Mouse (Mus musculus) spleen, adult 2 months (tissue): ENCODE measurements around the gene Tpcn2. TPM values are rescaled to one million over a fixed set of nuclear protein-coding genes. Genes with fewer than 3 reads are reported as not detected.

Experiments used
- DNase-seq, 2 experiments: peaks; one replicate each; pipeline versions ENCODE4 v3.0.0 to v3.0.0-alpha.2; 2012 to 2021; ENCODE audit warnings: low spot score in 2 of 2, low read depth in 1 of 2
- H3K27ac ChIP-seq: fragments of 200-500 bp; 2 replicates; pipeline ENCODE4 v1.5.1; 2012; ENCODE audit warnings: low read length, inconsistent platforms; ENCODE audit not compliant: insufficient read depth
- H3K27me3 ChIP-seq: fragments of 200-500 bp; 2 replicates; pipeline ENCODE4 v1.6.1; 2012; ENCODE audit warnings: mild to moderate bottlenecking, moderate library complexity, low read length, inconsistent platforms; ENCODE audit not compliant: control insufficient read depth, insufficient read depth
- H3K36me3 ChIP-seq: fragments of 200-500 bp; 2 replicates; pipeline ENCODE4 v1.6.1; 2012; ENCODE audit warnings: mild to moderate bottlenecking, low read length, inconsistent platforms; ENCODE audit not compliant: control insufficient read depth, insufficient read depth
- H3K4me1 ChIP-seq: fragments of 200-500 bp; 2 replicates; pipeline ENCODE4 v1.6.1; 2011; ENCODE audit warnings: inconsistent platforms; ENCODE audit not compliant: control insufficient read depth, insufficient read depth, insufficient read length
- H3K4me3 ChIP-seq: fragments of 200-500 bp; 2 replicates; pipeline ENCODE4 v1.5.1; 2011; ENCODE audit warnings: mild to moderate bottlenecking, inconsistent platforms; ENCODE audit not compliant: insufficient read depth, insufficient read length; ENCODE audit errors: extremely low read depth
- CTCF ChIP-seq: fragments of 200-500 bp; IDR thresholded peaks from 2 replicates; pipeline ENCODE4 v1.5.1; 2011; ENCODE audit warnings: mild to moderate bottlenecking, inconsistent platforms; ENCODE audit not compliant: insufficient read depth, insufficient read length, insufficient replicate concordance; ENCODE audit errors: extremely low read depth
- POLR2A ChIP-seq: fragments of 200-500 bp; IDR thresholded peaks from 2 replicates; pipeline ENCODE4 v1.6.1; 2011; ENCODE audit warnings: low read depth, low read length, inconsistent platforms
- WGBS: fragments of 180-500 bp; shearing (Covaris S2); methylation state at CpG from one replicate; pipeline ENCODE4 v1.1.7; 2018; 5-methylcytosine and 5-hydroxymethylcytosine counted together
- polyA plus RNA-seq: library from polyadenylated mRNA; depleted of rRNA; stranded (reverse); fragments of >200 nt; gene quantifications from 2 replicates; pipeline ENCODE4 v1.2.3, GENCODE M21; 2012

The Tpcn2 gene
- polyA plus RNA-seq, 1 experiment, result 31.3 TPM

GRCm38 (mm10) chr7:145159283-145160240 lies 124.2 kb downstream of the Tpcn2 start:
- no peak overlapping the region for H3K27ac ChIP-seq
- TF ChIP-seq CTCF, result no peak
- no peak for TF ChIP-seq POLR2A
- WGBS, result 84% methylated on average over 13 of the region's 13 CpGs
- H3K4me1 ChIP-seq, result no peaks in the 10 kb centered on the region
- H3K27me3 ChIP-seq, result no peaks in the 10 kb centered on the region
- H3K36me3 ChIP-seq, result no peaks in the 10 kb centered on the region
- no peak overlapping the region for H3K4me3 ChIP-seq
- DNase-seq, result no peak

- H3K36me3 ChIP-seq, result no peaks in the 10 kb centered on the region
- no peaks in the 10 kb centered on the region for H3K4me1 ChIP-seq
- DNase-seq, result no peak
- no peak overlapping the region for H3K27ac ChIP-seq
- WGBS, result 84% methylated on average over 4 of the region's 4 CpGs
- no peak overlapping the region for H3K4me3 ChIP-seq
- TF ChIP-seq CTCF (no peak), POLR2A (no peak)
- no peaks in the 10 kb centered on the region for H3K27me3 ChIP-seq
These were observed 128.1 kb downstream of the Tpcn2 start for GRCm38 (mm10) chr7:145155666-145156065.

- H3K4me1 ChIP-seq, result no peaks in the 10 kb centered on the region
- 88% methylated on average over 1 of the region's 1 CpGs for WGBS
- no peak overlapping the region for H3K27ac ChIP-seq
- no peak overlapping the region for H3K4me3 ChIP-seq
- H3K27me3 ChIP-seq, result no peaks in the 10 kb centered on the region
- no peak for TF ChIP-seq POLR2A
- no peak for TF ChIP-seq CTCF
- H3K36me3 ChIP-seq, result no peaks in the 10 kb centered on the region
- DNase-seq, result no peak
These were observed 129.7 kb downstream of the Tpcn2 start for GRCm38 (mm10) chr7:145154066-145154465.

GRCm38 (mm10) chr7:145151845-145152244 lies 132.0 kb downstream of the Tpcn2 start:
- no peaks in the 10 kb centered on the region for H3K4me1 ChIP-seq
- no peaks in the 10 kb centered on the region for H3K36me3 ChIP-seq
- no peaks in the 10 kb centered on the region for H3K27me3 ChIP-seq
- no peak for DNase-seq
- H3K4me3 ChIP-seq, result no peak overlapping the region
- WGBS, result 82% methylated on average over 3 of the region's 3 CpGs
- TF ChIP-seq CTCF (no peak), POLR2A (no peak)
- H3K27ac ChIP-seq, result no peak overlapping the region

DNA sequence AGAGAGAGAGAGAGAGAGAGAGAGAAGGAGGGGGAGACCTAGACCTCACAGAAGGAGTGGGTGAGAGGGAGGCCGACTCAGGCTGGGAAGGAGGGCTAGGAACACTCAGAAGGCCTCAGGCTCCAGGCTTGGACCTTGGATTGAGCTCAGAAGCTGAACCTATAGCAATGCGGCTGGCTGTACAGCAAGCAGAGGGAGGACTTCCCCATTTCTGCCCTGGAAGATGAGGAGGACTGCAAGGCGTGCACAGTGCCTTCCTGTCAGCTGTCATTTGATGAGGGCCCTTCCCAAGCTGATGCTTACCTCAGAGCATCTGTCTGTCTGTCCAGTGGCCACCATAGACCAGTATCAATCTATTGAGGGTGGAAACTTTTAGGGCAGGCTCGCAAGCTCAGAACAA lies 134.9 kb downstream of the Tpcn2 start:
- Histone ChIP-seq H3K4me1 (no peaks in the 10 kb centered on the region), H3K36me3 (no peaks in the 10 kb centered on the region), H3K27me3 (no peaks in the 10 kb centered on the region), H3K4me3 (no peak overlapping the region), H3K27ac (no peak overlapping the region)
- 27% methylated on average over 4 of the region's 4 CpGs for WGBS
- DNase-seq, result no peak
- TF ChIP-seq POLR2A (no peak), CTCF (no peak)

GRCm38 (mm10) chr7:145147973-145148698 lies 135.7 kb downstream of the Tpcn2 start:
- no peaks in the 10 kb centered on the region for H3K36me3 ChIP-seq
- no peaks in the 10 kb centered on the region for H3K4me1 ChIP-seq
- no peaks in the 10 kb centered on the region for H3K27me3 ChIP-seq
- no peak for DNase-seq
- H3K27ac ChIP-seq, result no peak overlapping the region
- no peak overlapping the region for H3K4me3 ChIP-seq
- TF ChIP-seq POLR2A, result no peak
- no peak for TF ChIP-seq CTCF
- 80% methylated on average over 5 of the region's 5 CpGs for WGBS
